Mouse (Mus musculus) heart, postnatal 0 days (tissue): ENCODE results near the gene Vipr2. TPM values are rescaled to one million over a fixed set of nuclear protein-coding genes. Genes with fewer than 3 reads are reported as not detected.

Experiments
- ATAC-seq: fragments of 200-750 bp; cut with Nextera tagmentation; 2 replicates; pipeline ENCODE4 v1.8.0; 2017; ENCODE audit warnings: low read depth, moderate number of reproducible peaks, moderate library complexity; ENCODE audit not compliant: insufficient read depth
- DNase-seq: peaks from one replicate; pipeline ENCODE4 v3.0.0-alpha.2; 2016; ENCODE audit warnings: low spot score
- H3K27ac ChIP-seq: fragments of 300-500 bp; sonication (generic); 2 replicates; pipeline ENCODE4 v1.5.1; 2014; ENCODE audit warnings: low read depth, mild to moderate bottlenecking
- H3K27me3 ChIP-seq: fragments of 300-500 bp; sonication (generic); 2 replicates; pipeline ENCODE4 v1.6.1; 2014; ENCODE audit warnings: low read length, mixed read lengths; ENCODE audit not compliant: control insufficient read depth, insufficient read depth
- H3K36me3 ChIP-seq: fragments of 300-500 bp; sonication (generic); replicated peaks from 2 replicates; pipeline ENCODE4 v1.6.1; 2014; ENCODE audit warnings: low read length, mixed read lengths; ENCODE audit not compliant: control insufficient read depth, insufficient read depth
- H3K4me1 ChIP-seq: fragments of 300-500 bp; sonication (generic); 2 replicates; pipeline ENCODE4 v1.6.1; 2014; ENCODE audit warnings: antibody characterized with exemption; ENCODE audit not compliant: control insufficient read depth, insufficient read depth
- H3K4me2 ChIP-seq: fragments of 300-500 bp; sonication (generic); 2 replicates; pipeline ENCODE4 v1.6.1; 2014; ENCODE audit warnings: low read depth, mild to moderate bottlenecking, low read length, moderate library complexity
- H3K4me3 ChIP-seq: fragments of 300-500 bp; sonication (generic); 2 replicates; pipeline ENCODE4 v1.5.1; 2014; ENCODE audit warnings: low read depth, low read length
- H3K9ac ChIP-seq: fragments of 300-500 bp; sonication (generic); replicated peaks from 2 replicates; pipeline ENCODE4 v1.6.1; 2014; ENCODE audit warnings: low read depth, low read length, mixed read lengths
- H3K9me3 ChIP-seq: fragments of 300-500 bp; sonication (generic); replicated peaks from 2 replicates; pipeline ENCODE4 v1.6.1; 2016; ENCODE audit warnings: low read length; ENCODE audit not compliant: control insufficient read depth
- CTCF ChIP-seq: IDR thresholded peaks from 2 replicates; pipeline ENCODE4 v1.5.1; 2016; ENCODE audit warnings: antibody characterized with exemption, control low read depth, low read depth
- EP300 ChIP-seq: IDR thresholded peaks from 2 replicates; pipeline ENCODE4 v1.6.1; 2016; ENCODE audit warnings: antibody characterized with exemption, low read depth
- WGBS: fragments of 180-500 bp; shearing (Covaris S2); extraction: QIAGEN DNeasy Blood & Tissue Kit; methylation state at CpG from one replicate; pipeline ENCODE4 v1.1.7; 2014; 5-methylcytosine and 5-hydroxymethylcytosine counted together
- polyA plus RNA-seq: library from polyadenylated mRNA; unstranded; fragments of >200 nt; fragmentation: Nextera tagmentation; extraction: Ambion mirVana; gene quantifications from 2 replicates; pipeline ENCODE4 v1.2.1, GENCODE M21; 2015
- total RNA-seq: library from RNA; depleted of rRNA; stranded (reverse); fragments of >200 nt; gene quantifications from 2 replicates; pipeline ENCODE4 v1.2.3, GENCODE M21; 2014; ENCODE audit warnings: low replicate concordance

The Vipr2 gene
- total and polyA plus RNA-seq, 2 experiments from 2014 or later = 0.30 to 1.3 TPM

GRCm38 (mm10) chr12:116101945-116102344 is 24.4 kb downstream of the Vipr2 start:
- ATAC-seq (no peak), DNase-seq (no peak)
- Histone ChIP-seq H3K27me3 (no peaks in the 10 kb centered on the region), H3K4me1 (no peaks in the 10 kb centered on the region), H3K36me3 (no peaks in the 10 kb centered on the region), H3K4me3 (no peak overlapping the region), H3K27ac (no peak overlapping the region), H3K9ac (no peak overlapping the region), H3K9me3 (no peaks in the 10 kb centered on the region), H3K4me2 (no peak overlapping the region)
- 74% methylated on average over 2 of the region's 2 CpGs for WGBS
- TF ChIP-seq CTCF (no peak), EP300 (no peak)

GRCm38 (mm10) chr12:116109451-116110353 is 32.2 kb downstream of the Vipr2 start:
- 53% methylated on average over 9 of the region's 9 CpGs for WGBS
- Histone ChIP-seq H3K9me3 (0 out of 2 replicates have a peak, but pooled peaks cover 5% of the 10 kb centered on the region), H3K36me3 (no peaks in the 10 kb centered on the region), H3K4me2 (no peak overlapping the region), H3K27ac (no peak overlapping the region), H3K27me3 (no peaks in the 10 kb centered on the region), H3K9ac (no peak overlapping the region), H3K4me1 (no peaks in the 10 kb centered on the region), H3K4me3 (no peak overlapping the region)
- TF ChIP-seq CTCF (no peak), EP300 (no peak)
- ATAC-seq (0 out of 2 replicates have a peak, but pooled peaks have one; percentile 27), DNase-seq (no peak)

- WGBS = 55% methylated on average over 7 of the region's 7 CpGs
- ATAC-seq = no peak
- H3K9ac ChIP-seq = no peak overlapping the region
- no peaks in the 10 kb centered on the region for H3K27me3 ChIP-seq
- H3K4me1 ChIP-seq = no peaks in the 10 kb centered on the region
- no peak overlapping the region for H3K4me3 ChIP-seq
- H3K27ac ChIP-seq = no peak overlapping the region
- no peak for DNase-seq
- TF ChIP-seq CTCF (no peak), EP300 (no peak)
- 0 out of 2 replicates have a peak, but pooled peaks cover 5% of the 10 kb centered on the region for H3K9me3 ChIP-seq
- H3K36me3 ChIP-seq = no peaks in the 10 kb centered on the region
- H3K4me2 ChIP-seq = no peak overlapping the region
These were observed 33.6 kb downstream of the Vipr2 start for GRCm38 (mm10) chr12:116111007-116111694.

GRCm38 (mm10) chr12:116115781-116116180 is 38.3 kb downstream of the Vipr2 start:
- 62% methylated on average over 2 of the region's 2 CpGs for WGBS
- H3K4me2 ChIP-seq = no peak overlapping the region
- H3K4me3 ChIP-seq = no peak overlapping the region
- no peaks in the 10 kb centered on the region for H3K4me1 ChIP-seq
- no peak overlapping the region for H3K9ac ChIP-seq
- no peak for ATAC-seq
- no peaks in the 10 kb centered on the region for H3K27me3 ChIP-seq
- no peak overlapping the region for H3K27ac ChIP-seq
- no peaks in the 10 kb centered on the region for H3K36me3 ChIP-seq
- no peak for DNase-seq
- H3K9me3 ChIP-seq = no peaks in the 10 kb centered on the region
- TF ChIP-seq CTCF (no peak), EP300 (no peak)

- H3K36me3 ChIP-seq = no peaks in the 10 kb centered on the region
- H3K9me3 ChIP-seq = no peaks in the 10 kb centered on the region
- no peak overlapping the region for H3K4me3 ChIP-seq
- no peak overlapping the region for H3K9ac ChIP-seq
- H3K4me1 ChIP-seq = no peaks in the 10 kb centered on the region
- H3K27me3 ChIP-seq = no peaks in the 10 kb centered on the region
- TF ChIP-seq CTCF = no peak
- TF ChIP-seq EP300 = no peak
- DNase-seq = no peak
- WGBS = 76% methylated on average over 5 of the region's 5 CpGs
- no peak for ATAC-seq
- no peak overlapping the region for H3K27ac ChIP-seq
- no peak overlapping the region for H3K4me2 ChIP-seq
These were observed 38.9 kb downstream of the Vipr2 start for GRCm38 (mm10) chr12:116116455-116116854.
